Mouse (Mus musculus) embryonic fibroblast, embryonic 13.5 days (primary cell): ENCODE results near the gene Mrps10. TPM values are rescaled to one million over a fixed set of nuclear protein-coding genes. Genes with fewer than 3 reads are reported as not detected.

ENCODE experiments used
- H3K27ac ChIP-seq: 2 replicates; pipeline ENCODE4 v1.5.1; 2012; ENCODE audit warnings: low read length, control low read depth, inconsistent platforms; ENCODE audit not compliant: insufficient read depth
- H3K4me1 ChIP-seq: 2 replicates; pipeline ENCODE4 v1.6.1; 2011; ENCODE audit warnings: low read length; ENCODE audit not compliant: control insufficient read depth, insufficient read depth
- H3K4me3 ChIP-seq: 2 replicates; pipeline ENCODE4 v1.5.1; 2011; ENCODE audit warnings: mild to moderate bottlenecking, control low read depth, low read length; ENCODE audit not compliant: insufficient read depth
- CTCF ChIP-seq: IDR thresholded peaks from 2 replicates; pipeline ENCODE4 v1.5.1; 2011; ENCODE audit warnings: mild to moderate bottlenecking, control low read depth, low read length, moderate library complexity, borderline replicate concordance; ENCODE audit not compliant: insufficient read depth
- POLR2A ChIP-seq: IDR thresholded peaks from 2 replicates; pipeline ENCODE4 v1.6.1; 2011; ENCODE audit warnings: low read depth, mild to moderate bottlenecking, control low read depth, low read length, moderate library complexity
- polyA plus RNA-seq: library from polyadenylated mRNA; stranded (reverse); fragments of >200 nt; gene quantifications from 2 replicates; pipeline ENCODE4 v1.2.4, GENCODE M21; 2011; ENCODE audit warnings: low read depth; ENCODE audit not compliant: missing spikeins, insufficient read length

The Mrps10 gene
- polyA plus RNA-seq, 1 experiment: 54.7 TPM

GRCm38 (mm10) chr17:47376779-47377280 is 8.1 kb downstream of the Mrps10 start:
- peaks cover 12% of the 10 kb centered on the region for H3K4me1 ChIP-seq
- no peak overlapping the region for H3K4me3 ChIP-seq
- TF ChIP-seq POLR2A (no peak), CTCF (no peak)
- no peak overlapping the region; the same call in 1 of the 2 replicates for H3K27ac ChIP-seq

DNA sequence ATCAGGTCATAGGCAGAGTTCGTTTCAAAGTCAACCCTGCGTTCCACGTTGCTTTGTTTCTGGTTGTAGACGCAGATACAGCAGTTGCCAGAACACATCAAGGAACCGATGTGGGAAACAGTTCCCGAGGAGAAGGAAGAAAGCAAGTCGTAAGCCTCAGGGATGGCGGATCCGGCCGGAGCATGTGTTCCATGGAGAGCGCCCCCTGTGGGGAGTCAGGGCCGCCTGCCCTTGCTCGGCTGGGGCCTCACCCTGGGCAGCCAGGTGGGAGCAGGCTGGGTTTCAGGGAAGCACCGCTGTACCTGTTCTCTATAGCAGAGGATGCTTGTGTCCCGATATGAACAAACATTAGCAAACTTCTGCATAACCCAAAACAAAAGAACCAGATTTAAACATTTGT is 9.4 kb downstream of the Mrps10 start:
- no peak overlapping the region for H3K27ac ChIP-seq
- peaks cover 12% of the 10 kb centered on the region for H3K4me1 ChIP-seq
- TF ChIP-seq CTCF (no peak), POLR2A (no peak)
- no peak overlapping the region for H3K4me3 ChIP-seq

GRCm38 (mm10) chr17:47381917-47382316 is 13.2 kb downstream of the Mrps10 start:
- H3K4me1 ChIP-seq: no peaks in the 10 kb centered on the region
- no peak overlapping the region for H3K4me3 ChIP-seq
- no peak for TF ChIP-seq CTCF
- no peak overlapping the region for H3K27ac ChIP-seq

GRCm38 (mm10) chr17:47383266-47383665 is 14.6 kb downstream of the Mrps10 start:
- TF ChIP-seq CTCF: no peak
- TF ChIP-seq POLR2A: no peak

GRCm38 (mm10) chr17:47384064-47384463 is 15.4 kb downstream of the Mrps10 start:
- Histone ChIP-seq H3K4me1 (no peaks in the 10 kb centered on the region), H3K4me3 (no peak overlapping the region), H3K27ac (no peak overlapping the region)
- no peak for TF ChIP-seq POLR2A
- TF ChIP-seq CTCF: peak; percentile 19; the same call in 1 of the 2 replicates

More at GRCm38 (mm10) chr17:47383266-47383665, 14.6 kb downstream of the Mrps10 start:
- H3K4me3 ChIP-seq: no peak overlapping the region
- H3K4me1 ChIP-seq: no peaks in the 10 kb centered on the region
- H3K27ac ChIP-seq: no peak overlapping the region

- Histone ChIP-seq H3K4me1 (no peaks in the 10 kb centered on the region), H3K4me3 (no peak within 1 kb of the TSS), H3K27ac (no peak within 1 kb of the TSS)
- TF ChIP-seq CTCF (no peak), POLR2A (no peak)
Observed at GRCm38 (mm10) chr17:47385145-47385544, 16.5 kb downstream of the Mrps10 start, which contains the start of gene Guca1b. Guca1b (plus strand) TSS chr17:47385393.

DNA sequence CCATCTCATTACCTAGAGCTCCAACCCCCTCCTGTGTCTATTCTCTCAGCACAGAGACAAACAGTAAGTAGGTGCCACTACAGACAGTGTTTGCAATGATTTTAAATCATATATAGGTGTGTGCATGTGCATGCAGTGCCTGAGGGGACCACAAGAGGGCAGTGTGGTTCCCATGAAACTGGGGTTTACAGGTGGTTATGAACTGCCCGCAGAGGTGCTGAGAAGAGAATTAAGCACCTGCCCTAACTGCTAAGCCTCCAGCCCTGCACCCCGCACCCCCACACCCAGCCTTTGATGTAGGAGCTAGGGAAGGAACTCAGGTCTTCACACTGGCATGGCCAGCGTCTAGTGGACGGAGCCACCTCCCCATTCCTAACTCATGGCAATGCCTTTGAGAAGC is 18.0 kb downstream of the Mrps10 start:
- Histone ChIP-seq H3K4me3 (no peak overlapping the region), H3K27ac (no peak overlapping the region), H3K4me1 (no peaks in the 10 kb centered on the region)
- TF ChIP-seq CTCF: peak; percentile 62; the same call in 1 of the 2 replicates
- TF ChIP-seq POLR2A: no peak

GRCm38 (mm10) chr17:47394223-47394869 is 25.7 kb downstream of the Mrps10 start:
- Histone ChIP-seq H3K4me3 (no peak overlapping the region), H3K4me1 (no peaks in the 10 kb centered on the region), H3K27ac (no peak overlapping the region)
- TF ChIP-seq CTCF (no peak), POLR2A (no peak)

DNA sequence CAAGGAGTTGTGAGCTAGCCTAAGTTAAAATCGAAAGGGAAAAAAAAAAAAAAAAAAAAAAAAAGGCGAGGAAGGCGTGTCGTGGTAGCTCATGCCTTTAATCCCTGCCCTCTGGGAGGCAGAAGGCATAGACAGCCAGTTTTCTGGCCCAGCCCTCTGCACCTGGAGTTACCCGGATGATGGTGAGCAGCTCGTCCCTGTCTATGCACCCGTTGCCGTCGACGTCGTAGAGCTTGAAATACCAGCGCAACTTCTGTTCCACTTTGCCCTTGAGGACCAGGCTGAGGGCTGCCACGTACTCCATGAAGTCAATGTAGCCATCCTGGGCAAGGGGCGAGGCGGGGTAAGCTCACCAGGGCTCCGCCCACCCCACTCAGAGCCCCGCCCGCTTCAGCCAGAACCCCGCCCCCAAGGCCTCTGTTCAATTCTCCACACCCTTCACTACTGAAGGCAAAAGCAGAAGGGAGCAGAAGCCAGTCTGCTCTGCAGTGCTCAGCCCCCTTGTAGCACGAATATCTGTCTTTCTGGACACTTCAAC is 26.8 kb downstream of the Mrps10 start:
- H3K4me3 ChIP-seq: peak overlapping the region; percentile 0; the same call in 1 of the 2 replicates
- TF ChIP-seq CTCF (no peak), POLR2A (no peak)
- no peak overlapping the region for H3K27ac ChIP-seq
- H3K4me1 ChIP-seq: no peaks in the 10 kb centered on the region

- Histone ChIP-seq H3K4me1 (no peaks in the 10 kb centered on the region), H3K27ac (no peak overlapping the region), H3K4me3 (no peak overlapping the region)
- TF ChIP-seq CTCF (no peak), POLR2A (no peak)
Observed at GRCm38 (mm10) chr17:47399091-47399490, 30.4 kb downstream of the Mrps10 start.
